Mouse (Mus musculus) common myeloid progenitor, adult 5-6 weeks (primary cell): ENCODE measurements around the gene Dnah14. TPM values are rescaled to one million over a fixed set of nuclear protein-coding genes. Genes with fewer than 3 reads are reported as not detected.
"Not testable (repeated sequence)": the region's sequence is repeated elsewhere in the genome, so short reads cannot be mapped to it uniquely, and the experiment has no call there.

Experiments used
- ATAC-seq: replicated peaks from 2 replicates; pipeline ENCODE4 v1.8.0; 2016; ENCODE audit warnings: low read depth, mild to moderate bottlenecking, moderate TSS enrichment, inconsistent platforms; ENCODE audit not compliant: poor library complexity, severe bottlenecking
- total RNA-seq: library from RNA; stranded (forward); fragments of 200-1000, 187-1606 nt; gene quantifications from 2 replicates; pipeline ENCODE4 v1.2.3, GENCODE M21; 2017

The Dnah14 gene
- total RNA-seq, 1 experiment from 2014 or later, result 4.6 TPM

GRCm38 (mm10) chr1:181742251-181742885 lies 166.0 kb downstream of the Dnah14 start:
- ATAC-seq, result no peak

DNA sequence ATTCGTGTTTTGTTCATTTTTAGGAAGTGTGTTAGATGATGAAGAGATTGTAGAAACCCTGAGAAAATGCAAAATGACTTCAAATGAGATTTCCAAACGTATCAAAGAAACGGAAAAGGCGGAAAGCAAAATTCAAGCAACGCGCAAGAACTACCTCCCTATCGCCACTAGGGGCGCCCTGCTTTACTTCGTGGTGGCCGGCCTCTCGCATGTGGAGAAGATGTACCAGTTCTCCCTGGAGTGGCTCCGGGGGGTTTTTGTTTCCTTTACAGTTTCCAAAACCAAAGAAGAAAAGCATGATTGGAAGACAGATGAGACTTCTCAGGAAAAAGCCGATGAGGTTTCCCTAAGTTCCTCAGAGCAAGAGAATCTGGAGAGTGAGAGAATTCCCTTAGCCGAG lies 193.0 kb downstream of the Dnah14 start:
- no peak for ATAC-seq

DNA sequence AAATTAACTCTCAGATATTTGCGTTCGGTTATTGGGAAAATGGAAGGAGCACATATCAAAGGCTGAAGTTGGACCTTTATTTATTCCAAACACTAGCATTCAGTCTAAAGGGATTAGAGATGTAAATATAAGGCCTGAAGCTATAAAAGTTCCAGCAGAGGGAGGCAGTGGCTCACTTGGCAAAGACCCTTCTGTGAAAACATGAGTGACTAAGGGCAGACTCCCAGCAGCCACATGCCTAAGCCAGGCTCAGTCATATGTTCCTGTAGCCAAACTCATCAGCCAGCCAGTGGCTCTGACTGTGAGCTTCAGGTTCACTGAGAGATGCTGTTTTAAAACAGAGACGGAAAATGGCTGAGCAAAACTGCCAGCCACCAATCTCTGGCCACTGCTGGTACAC lies 195.5 kb downstream of the Dnah14 start:
- ATAC-seq, result no peak

DNA sequence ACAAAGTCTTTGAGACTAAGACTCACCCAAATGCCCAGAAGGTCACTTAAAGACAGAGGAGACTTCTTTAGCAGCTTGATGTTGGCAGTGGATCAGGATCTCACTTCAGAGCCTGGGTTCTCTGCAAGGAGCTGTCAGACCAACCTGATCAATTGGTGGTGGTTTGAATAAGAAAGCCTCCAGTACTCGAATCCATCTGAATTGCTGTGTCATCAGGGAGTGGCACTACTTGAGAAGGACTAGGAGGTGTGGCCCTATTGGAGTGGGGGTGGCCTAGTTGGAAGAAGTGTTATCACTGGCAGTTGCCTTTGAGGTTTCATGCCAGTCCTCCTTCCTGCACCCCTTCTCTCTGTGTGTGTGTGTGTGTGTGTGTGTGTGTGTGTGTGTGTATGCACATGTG lies 200.2 kb downstream of the Dnah14 start:
- no peak for ATAC-seq

DNA sequence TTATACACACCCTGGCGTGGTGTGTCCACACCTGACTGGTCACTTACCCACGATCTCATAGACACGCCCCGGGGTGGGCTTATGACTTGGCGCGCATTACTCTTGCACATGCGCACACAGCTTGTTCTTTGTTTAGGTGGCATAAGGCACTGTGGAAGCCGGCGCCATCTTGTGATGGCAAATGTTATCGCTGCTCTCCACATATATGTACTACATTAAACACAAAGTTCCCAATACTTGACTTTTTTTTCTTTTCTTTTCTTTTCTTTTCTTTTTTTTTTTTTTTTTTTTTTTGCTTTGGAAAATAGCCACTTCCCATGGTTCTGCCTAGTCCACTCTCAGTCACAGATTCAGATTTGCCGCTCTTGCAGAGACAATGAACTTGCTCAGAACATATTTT lies 206.2 kb downstream of the Dnah14 start:
- ATAC-seq, result not testable (repeated sequence)

DNA sequence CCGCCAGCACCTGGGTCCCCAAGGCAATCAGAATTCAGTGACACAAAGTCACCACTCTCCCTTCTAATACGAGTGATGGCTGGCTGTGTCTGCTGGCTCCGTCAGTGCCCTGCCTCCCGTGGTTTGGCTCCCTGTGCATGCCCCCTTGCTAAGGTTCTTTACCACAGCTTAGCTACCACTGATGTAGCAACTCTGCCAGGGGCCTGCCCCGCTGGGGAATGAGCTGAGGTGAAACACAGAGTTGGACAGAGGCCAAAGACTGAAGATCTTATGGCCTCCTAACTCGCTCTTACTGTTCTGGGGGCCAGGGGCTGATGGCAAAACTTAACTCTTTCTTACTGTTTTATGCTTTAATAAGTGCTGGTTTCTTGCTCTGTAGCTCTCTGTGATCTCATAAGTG lies 213.6 kb downstream of the Dnah14 start:
- peak; percentile 25; the same call in 1 of the 2 replicates for ATAC-seq

GRCm38 (mm10) chr1:181793541-181793940 lies 217.2 kb downstream of the Dnah14 start:
- ATAC-seq, result no peak

- no peak for ATAC-seq
These were observed 223.6 kb downstream of the Dnah14 start for GRCm38 (mm10) chr1:181799911-181800310.

DNA sequence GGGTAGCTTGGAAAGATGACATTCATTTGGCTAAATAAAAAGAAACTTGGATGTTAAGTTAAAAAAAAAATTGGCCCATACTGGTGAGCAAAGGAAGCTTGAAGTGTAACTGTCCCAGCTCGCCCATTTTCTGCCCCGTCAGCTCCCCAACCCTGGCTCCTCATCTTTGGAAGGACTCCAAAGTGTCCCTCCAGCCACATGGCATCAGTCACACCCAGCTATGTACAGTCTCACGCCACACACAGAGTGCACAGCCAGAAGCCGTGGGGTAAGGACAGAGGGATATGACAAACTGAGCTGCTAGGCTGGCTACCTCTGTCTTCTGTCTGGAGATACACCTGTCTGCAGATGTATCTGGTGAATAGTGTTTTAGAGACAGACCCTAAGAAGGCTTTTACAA lies 224.3 kb downstream of the Dnah14 start:
- ATAC-seq, result no peak

DNA sequence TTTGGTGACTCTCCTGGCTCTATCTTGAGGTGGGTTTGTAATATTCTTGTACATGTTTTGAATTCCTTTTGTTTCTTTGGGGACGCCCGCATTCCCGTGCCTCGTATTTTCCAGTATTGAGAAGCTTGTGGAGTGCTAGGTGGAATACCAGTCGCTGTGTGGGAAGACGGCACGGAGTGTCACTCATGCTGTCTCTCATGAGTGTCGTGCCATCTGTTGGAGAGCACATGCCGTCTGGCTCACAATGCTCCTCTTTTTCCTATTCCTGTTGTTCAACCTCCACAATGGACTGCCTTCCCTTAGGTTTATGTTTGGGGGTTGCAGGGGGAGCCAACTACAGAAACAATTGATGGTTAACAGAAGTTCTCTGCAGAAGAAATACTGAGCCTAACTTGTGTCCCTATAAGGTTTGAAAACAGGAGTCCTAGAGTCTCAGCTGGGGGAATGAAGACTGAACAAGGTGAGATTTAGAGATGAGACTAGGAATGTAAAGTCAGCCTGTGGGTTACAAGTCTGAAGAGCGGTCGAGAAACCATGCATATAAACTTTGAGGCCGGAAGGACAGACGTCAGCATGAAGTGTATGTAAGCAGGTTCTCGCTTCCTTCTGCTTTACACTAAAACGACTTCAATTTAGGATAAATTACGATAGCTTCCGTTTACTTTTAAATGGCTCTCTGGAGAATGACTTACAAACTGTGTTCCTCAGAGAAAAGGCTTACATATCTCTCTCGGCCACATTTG lies 235.3 kb downstream of the Dnah14 start:
- ATAC-seq, result peak; percentile 67

DNA sequence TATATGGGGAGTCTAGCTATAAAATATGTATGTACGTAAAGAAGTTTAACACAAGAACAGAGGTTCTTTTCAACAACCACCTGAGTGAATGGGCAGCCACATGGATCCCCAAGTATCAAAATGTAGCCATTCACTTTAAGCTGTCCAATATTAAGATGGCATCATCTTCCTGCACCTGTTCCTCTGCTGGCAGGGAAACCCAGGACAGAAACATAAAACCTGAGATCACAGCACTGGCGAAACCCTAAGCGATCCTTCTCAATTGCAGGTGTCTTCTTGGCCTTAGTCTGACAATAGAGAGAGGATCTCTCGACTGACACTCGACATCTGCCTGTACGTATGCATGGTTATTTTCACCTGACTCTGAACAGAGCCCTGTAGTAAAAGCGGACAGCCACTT lies 250.4 kb downstream of the Dnah14 start:
- ATAC-seq, result no peak

DNA sequence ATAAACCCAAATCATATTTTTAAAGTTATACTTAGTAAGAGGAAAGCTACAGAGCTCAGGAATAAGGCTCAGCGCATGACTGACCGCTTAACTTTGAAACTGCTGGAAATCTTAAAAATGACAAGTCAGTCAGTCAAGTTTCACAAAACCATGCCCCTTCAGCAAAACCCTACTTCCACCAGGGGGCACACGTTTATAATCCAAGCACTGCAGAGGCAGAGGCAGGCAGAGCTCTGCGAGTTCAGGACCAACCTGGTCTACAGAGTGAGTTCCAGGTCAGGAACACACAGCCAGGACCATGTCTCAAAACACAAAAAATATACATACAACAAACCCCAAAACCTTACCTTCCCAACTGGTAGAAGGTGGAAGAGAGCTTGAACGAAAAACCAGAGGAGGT lies 252.0 kb downstream of the Dnah14 start:
- peak; percentile 56 for ATAC-seq

GRCm38 (mm10) chr1:181832720-181833119 lies 256.4 kb downstream of the Dnah14 start:
- ATAC-seq, result no peak

DNA sequence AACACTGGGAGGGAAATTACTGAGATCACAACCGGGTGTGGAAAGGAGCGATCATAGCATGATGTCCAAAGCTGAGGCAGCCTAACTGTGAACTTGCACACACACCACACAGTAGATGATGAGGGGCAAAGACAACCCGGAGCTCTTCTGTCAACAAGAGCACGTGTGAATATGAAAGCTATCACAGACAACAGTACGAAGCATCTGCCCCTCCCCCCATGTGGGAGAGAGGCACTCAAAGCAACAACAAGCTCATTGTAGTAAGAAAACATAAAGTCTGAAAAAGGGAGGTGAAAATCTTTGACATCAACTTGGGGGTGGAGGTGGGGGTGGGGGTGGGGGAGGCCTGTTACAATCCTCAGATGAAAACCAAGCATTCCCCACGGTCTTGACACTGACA lies 256.8 kb downstream of the Dnah14 start:
- no peak for ATAC-seq

- no peak for ATAC-seq
These were observed 261.8 kb downstream of the Dnah14 start for GRCm38 (mm10) chr1:181838111-181838510.

DNA sequence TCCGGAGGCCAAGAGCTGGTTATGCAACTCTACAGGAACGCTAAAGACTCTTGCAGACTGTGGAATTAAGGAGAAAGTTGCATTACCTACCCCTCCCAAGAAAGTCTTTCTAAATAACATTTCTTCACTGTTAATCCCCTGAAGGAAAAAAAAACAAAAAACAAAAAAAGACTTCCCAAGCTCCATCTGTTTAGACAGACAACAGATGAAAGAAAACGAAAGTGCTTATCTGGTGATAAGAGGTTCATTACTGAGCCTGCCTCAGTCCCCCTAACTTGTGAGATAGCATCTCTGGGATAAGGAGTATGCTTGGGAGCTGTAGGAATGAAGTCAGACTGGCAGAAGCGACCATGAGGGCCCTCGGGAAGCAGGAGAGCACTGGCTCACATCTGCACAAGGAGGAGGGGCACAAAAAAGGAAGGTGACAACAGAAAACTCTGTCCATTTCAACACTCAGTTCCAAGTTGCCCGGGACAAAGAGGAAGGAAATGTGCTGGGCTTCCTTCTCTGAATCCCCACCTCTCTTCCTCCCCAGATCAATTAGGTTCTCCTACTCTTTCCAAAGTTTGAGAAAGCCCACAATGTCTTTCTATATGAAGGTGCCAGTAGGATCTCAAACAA lies 263.5 kb downstream of the Dnah14 start:
- ATAC-seq, result peak; percentile 24

- no peak for ATAC-seq
These were observed 265.0 kb downstream of the Dnah14 start for GRCm38 (mm10) chr1:181841396-181841795.

- peak; percentile 85 for ATAC-seq
These were observed 265.7 kb downstream of the Dnah14 start for GRCm38 (mm10) chr1:181841864-181842672.

DNA sequence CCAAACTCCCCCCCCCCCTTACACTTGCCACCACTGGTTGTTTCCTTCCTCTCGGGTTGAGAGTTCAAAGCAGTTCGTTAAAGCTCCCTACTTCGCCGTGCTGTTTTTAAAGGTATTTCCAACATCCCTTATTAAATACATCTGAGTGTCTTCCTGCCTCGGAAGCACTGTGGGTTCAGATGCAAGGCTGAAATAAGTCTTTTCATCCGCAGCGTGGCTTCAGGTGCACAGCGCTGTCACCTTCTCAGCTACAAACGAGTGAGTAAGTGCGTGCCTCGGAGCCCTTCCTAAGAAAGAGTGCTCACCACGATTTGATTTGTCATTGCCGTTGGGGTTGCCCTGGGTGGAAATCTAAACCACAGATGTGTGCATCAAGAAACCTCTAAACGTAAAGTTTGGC lies 266.4 kb downstream of the Dnah14 start, which contains the start of gene Lbr:
Gene Lbr (minus strand): TSS at position 266 of the 400 bp plus-strand sequence.
- ATAC-seq, result 0 out of 2 replicates have a peak, but pooled peaks have one; percentile 17

DNA sequence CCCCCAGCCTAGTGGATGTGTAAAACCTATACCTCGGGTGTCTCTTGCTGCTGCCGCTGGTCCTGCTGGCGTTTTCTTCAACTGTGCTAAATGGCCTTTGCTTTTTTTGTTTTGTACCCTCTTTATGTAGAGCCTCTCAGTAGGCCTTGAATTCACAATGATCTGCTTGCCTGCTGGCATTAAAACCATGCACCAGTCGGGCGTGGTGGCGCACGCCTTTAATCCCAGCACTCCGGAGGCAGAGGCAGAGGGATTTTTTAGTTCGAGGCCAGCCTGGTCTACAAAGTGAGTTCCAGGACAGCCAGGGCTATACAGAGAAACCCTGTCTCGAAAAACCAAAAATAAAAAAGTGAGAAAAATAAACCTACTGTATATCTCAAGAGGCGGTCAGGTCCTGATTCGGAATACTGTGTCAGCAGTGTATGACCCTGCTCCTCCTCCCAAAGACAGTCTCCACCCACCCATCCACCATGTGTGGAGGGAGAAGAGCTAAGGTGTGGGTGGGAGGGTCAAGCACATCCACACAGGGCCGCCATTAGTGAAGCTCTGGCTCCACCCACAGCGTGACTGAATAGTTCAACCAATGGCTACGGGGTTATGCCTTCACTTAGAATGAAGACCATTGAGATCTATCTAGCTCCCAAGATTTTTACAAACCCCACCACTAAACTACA lies 268.7 kb downstream of the Dnah14 start:
- ATAC-seq, result no peak
